Mouse (Mus musculus): ENCODE results near the gene Sergef.
"Not testable (repeated sequence)": the region's sequence is repeated elsewhere in the genome, so short reads cannot be mapped to it uniquely, and the experiment has no call there.

Sergef gene

GRCm38 (mm10) chr7:46639692-46640031 lies at the start of gene Sergef:
Sergef (minus strand) TSS chr7:46639807.
- peak; percentile 83 for DNase-seq (ENCODE audit: low spot score)

DNA sequence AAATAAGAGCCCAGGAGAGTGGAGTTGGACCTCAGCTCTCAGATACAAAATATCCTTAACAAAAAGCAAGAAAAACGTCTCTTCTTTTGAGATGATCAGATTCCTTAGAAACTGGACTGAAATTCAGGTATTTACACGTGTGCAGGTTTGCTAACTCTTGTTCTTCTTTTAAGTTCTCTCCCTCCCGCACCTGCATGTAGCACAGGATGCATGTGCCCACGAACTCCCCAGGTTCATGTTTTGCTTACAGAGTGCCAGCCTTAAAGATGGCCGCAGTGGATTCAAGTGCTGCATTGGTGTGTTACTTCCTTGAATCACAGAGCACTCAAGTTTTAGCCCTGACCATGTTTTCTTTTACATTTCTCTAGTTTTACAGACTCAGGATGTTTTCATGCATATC lies 47.2 kb upstream of the Sergef start:
- no peak for DNase-seq (ENCODE audit: low spot score)

- DNase-seq (ENCODE audit: low spot score) = no peak
Measured at GRCm38 (mm10) chr7:46680732-46681131, 41.1 kb upstream of the Sergef start.

- DNase-seq (ENCODE audit: low spot score) = not testable (repeated sequence)
Measured at GRCm38 (mm10) chr7:46679044-46679443, 39.4 kb upstream of the Sergef start.

DNA sequence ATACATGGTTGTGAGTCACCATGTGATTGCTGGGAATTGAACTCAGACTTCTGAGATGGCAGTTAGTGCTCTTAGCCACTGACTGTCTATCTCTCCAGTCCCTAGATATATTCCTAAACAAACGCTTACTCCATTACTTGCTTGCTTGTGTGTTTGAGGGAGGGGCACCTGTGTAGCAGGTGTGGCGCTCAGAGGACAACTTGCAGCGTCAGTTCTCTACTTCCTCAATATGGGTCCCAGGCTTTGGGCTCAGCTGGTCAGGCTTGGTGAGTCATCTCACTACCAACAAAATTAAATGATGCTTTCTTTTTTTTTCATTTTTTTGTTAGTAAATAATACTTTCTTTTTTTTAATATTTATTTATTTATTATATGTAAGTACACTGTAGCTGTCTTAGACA lies 38.8 kb upstream of the Sergef start:
- no peak for DNase-seq (ENCODE audit: low spot score)

DNA sequence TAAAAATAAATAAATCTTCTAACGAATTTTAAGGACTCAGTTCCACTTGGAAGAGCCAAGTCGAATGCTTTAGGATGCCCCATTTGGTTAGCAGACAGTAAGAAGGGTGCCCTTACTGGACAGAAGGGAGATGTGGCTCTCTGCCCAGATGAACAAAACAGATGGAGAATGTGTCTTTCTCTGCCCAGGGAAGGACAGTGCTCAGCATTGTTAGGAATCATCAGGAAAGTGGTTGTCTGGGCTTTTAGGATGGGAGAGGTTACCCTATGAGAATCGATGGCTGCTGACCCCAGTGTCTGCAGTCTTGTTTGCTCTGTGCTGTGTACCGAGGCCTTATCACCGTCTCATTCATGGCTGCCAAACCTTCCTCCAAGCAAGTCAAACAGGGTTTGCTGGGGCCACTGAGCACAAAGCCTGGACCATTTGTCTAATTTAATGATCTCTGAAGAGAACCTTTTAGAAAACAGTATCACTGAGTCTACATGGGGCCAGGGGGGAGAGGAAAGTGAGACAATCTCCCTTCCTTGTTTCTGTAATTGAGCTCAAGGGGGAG lies 37.3 kb upstream of the Sergef start:
- no peak for DNase-seq (ENCODE audit: low spot score)

DNA sequence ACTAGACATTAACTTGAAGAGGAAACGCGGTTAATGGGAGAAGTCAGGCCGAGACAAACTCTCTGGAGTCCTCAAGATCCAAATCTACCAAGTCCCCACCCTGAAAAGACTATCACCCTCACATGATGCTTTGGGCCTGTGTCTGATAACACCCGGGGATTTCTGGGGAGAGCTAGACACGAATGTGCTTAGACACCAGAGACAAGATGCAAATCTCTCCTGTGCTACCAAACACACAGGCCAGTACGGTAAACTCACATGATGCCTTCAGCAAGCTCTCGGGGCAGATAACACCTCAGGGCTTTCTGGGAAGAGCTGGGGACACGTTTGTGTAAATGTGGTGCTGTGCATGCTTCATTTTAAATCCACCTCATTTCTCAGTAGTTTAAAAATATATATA lies 36.3 kb upstream of the Sergef start:
- DNase-seq (ENCODE audit: low spot score) = no peak

GRCm38 (mm10) chr7:46675061-46675460 lies 35.5 kb upstream of the Sergef start:
- DNase-seq (ENCODE audit: low spot score) = no peak

GRCm38 (mm10) chr7:46672160-46672672 lies 32.6 kb upstream of the Sergef start, which contains the start of gene Tph1:
Tph1 (minus strand) TSS chr7:46672537.
- no peak for DNase-seq (ENCODE audit: low spot score)

GRCm38 (mm10) chr7:46667256-46667655 lies 27.6 kb upstream of the Sergef start:
- no peak for DNase-seq (ENCODE audit: low spot score)

GRCm38 (mm10) chr7:46665236-46665635 lies 25.6 kb upstream of the Sergef start:
- no peak for DNase-seq (ENCODE audit: low spot score)

DNA sequence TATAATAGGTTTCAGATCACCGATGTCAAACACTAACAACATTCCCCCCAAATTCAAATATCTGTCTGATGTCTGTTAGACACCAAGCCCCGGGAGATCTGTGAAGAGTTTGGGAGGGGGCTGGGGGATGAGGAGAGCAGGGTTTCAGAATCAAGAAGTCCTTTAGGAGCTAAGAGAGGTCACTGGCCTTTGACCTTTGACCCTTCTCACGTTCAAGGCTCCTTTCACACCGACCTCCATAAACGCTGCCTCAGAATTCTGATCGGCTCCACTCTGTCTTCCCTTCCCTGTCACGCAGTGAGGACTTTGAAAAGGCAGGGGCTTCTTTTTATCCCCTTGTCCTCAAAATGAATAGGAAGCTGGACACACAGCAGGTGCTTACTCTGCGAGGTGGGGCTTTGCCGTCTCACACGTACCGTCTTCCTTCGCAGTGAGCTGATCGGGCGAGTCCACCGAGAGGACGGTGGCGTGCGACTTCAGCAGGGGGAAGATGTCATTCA lies 22.0 kb upstream of the Sergef start:
- DNase-seq (ENCODE audit: low spot score) = no peak

GRCm38 (mm10) chr7:46652279-46652678 lies 12.7 kb upstream of the Sergef start:
- no peak for DNase-seq (ENCODE audit: low spot score)

- not testable (repeated sequence) for DNase-seq (ENCODE audit: low spot score)
Measured at GRCm38 (mm10) chr7:46650231-46650630, 10.6 kb upstream of the Sergef start.

DNA sequence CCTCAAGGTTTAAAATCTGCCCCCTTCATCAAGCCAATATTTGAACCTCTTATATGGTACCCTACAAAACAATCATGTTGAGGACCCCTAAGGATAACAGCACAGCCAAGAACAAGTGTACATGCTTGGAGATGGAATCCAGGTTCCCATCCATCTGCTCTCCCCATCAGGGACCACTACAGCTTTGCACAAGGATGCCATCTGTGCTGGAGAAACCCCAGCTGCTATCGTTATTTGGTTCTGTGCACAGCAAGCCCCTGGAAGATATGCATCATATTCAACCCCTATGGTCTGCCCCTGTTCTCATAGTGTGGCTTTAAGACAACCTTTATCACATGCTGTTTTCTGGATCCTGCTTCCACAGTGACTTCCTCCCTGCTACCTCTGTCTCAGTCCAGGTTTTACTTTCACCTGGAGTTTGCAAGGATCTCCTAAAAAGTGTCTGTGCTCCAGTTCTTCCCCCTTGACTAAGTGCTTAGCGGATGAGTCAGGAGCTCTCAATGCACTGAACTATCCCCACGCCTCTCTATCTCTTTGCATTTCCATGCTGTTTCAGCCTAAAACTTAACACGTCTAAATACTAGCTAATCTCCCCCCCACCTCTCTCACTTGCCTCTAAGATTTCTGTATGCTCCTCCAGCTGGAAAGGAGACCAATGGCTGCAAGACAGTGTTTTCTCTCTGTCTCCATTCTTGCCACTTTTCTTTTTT lies 9.0 kb upstream of the Sergef start:
- no peak for DNase-seq (ENCODE audit: low spot score)

DNA sequence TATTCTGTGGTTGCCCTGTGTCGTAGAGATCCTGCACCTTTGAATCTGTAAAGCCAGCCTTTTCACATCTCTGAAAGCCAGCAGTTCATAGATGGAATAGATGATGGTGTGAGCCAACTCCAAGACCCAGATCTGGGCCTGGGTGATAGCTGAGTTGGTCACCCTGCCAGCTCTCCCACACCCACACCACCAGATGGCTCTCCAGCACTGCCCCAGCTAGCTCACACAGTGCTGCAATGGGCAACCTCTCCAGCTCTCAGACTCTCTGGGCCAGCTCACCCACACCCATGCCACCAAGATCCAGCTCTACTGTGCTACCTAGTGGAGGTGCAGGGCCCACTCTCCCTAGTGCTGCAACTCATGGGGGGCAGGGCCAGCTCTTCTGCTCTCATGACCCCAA lies 3.6 kb upstream of the Sergef start:
- DNase-seq (ENCODE audit: low spot score) = no peak

DNA sequence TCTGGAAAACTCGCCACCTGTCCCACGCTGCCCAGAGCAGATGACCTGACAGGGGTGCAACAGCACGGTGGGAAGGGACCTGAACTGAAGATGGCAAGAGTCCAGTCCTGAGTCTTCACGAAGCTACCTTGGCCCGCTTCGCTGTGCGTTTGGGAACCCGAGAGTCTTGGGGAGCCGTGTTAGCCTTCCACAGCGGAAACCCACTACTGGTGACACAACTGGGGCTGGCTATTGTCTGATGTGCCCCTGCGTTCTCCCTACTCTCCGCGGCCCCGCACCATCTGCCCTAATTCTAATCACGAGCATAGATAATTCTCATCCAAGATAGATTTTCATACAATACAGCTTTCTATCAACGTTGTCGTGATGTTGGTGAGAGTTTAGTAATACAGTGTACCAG lies 455 bp upstream of the Sergef start:
- DNase-seq (ENCODE audit: low spot score) = no peak

DNA sequence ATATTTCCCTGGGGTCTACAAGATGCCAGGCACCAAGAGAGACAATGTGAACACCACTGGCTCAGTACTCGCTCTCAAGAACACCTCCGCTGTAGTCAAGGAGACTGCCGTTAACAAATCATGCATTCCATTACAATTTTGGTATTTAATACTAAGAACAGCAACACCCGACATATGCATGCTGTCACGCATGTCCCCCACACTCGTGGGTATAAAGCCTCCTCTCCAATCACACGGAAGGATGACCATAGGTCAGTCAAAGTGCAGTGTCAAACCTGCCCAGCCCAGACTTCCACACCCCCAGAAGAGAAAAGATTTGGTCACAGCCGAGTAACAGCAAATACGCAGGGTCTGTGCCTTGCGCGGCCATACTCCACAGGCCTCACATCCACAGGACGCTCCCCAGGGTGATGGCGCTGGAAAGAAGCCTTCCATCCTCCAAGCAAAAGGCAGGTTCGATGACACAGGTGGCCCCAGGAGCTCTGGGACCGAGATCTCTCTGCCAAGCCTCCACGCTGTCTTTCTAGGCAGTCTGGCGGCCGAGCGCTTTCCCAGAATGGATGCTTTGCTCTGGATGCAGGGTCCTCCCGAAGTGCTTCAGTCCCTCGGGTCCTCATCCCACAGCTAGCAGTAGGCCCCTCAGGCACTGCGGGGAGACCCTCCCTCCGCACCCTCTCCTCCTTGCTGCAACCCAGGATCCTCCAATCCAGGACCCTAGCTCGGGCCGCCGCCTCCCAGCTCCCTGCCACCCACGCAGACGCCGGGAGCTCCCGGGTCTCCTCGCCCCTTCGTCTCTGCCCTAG lies 517 bp downstream of the Sergef start:
- DNase-seq (ENCODE audit: low spot score) = no peak

GRCm38 (mm10) chr7:46628375-46628975 lies 11.1 kb downstream of the Sergef start:
- DNase-seq (ENCODE audit: low spot score) = peak; percentile 40

- no peak for DNase-seq (ENCODE audit: low spot score)
Measured at GRCm38 (mm10) chr7:46623979-46624378, 15.6 kb downstream of the Sergef start.

- DNase-seq (ENCODE audit: low spot score) = no peak
Measured at GRCm38 (mm10) chr7:46618416-46619110, 21.0 kb downstream of the Sergef start.

Measured in left cerebral cortex, adult 11 months (tissue).